Mouse (Mus musculus): Measurements from ENCODE around the gene 1110051M20Rik.
A peak's percentile ranks its signal among the peaks of the same experiment; 100 is the strongest.
"Not testable (repeated sequence)": the region's sequence is repeated elsewhere in the genome, so short reads cannot be mapped to it uniquely, and the experiment has no call there.

The 1110051M20Rik gene

DNA sequence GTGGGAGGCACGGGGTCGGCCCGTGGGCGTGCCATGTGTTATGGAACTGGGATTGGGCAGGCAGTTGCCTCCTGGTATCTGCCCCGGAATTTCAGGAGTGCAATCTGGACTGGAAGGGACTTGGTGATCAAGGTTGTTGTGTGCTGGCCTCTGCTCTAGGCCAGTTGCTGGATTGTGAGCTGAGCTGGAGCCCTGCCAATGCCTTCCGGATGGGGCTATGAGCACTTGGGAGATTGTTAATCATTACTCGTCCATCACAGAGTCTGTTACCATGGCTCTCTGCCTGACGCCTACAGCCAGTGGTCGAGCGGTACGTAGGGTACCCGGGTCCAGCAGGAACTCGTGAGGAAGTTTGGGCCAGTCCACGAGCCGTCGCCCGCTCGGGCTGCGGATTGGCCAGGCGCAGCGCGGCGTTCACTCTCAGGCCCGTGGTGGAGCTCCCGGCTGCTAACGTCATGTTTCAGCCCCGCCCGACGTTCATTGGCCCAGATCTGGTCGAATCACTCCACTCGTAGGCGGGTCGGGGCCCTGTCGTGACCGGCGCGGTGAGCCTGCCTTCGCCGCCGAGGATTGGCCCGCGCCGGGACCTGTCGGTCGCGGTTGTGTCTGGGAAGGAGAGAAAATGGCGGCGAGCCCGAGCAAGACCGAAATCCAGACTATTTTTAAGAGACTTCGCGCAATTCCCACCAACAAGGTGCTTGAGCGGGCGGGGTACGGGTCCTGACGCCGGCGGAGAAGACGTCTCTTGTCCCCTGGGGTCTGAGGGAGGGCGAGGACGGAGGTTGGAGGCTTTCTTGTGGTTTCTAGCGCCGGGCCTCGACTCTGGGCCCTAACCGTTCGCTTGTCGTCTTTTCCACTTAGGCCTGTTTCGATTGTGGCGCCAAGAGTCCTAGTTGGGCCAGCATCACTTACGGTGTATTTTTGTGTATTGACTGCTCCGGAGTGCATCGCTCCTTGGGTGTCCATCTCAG, 179.5 kb downstream of the 1110051M20Rik start, which contains the start of gene Arfgap2:
Gene Arfgap2 (plus strand): TSS at position 264 of the 971 bp plus-strand sequence.
- peak; percentile 65 for DNase-seq (ENCODE audit: extremely low read depth, low read depth, low spot score)

DNA sequence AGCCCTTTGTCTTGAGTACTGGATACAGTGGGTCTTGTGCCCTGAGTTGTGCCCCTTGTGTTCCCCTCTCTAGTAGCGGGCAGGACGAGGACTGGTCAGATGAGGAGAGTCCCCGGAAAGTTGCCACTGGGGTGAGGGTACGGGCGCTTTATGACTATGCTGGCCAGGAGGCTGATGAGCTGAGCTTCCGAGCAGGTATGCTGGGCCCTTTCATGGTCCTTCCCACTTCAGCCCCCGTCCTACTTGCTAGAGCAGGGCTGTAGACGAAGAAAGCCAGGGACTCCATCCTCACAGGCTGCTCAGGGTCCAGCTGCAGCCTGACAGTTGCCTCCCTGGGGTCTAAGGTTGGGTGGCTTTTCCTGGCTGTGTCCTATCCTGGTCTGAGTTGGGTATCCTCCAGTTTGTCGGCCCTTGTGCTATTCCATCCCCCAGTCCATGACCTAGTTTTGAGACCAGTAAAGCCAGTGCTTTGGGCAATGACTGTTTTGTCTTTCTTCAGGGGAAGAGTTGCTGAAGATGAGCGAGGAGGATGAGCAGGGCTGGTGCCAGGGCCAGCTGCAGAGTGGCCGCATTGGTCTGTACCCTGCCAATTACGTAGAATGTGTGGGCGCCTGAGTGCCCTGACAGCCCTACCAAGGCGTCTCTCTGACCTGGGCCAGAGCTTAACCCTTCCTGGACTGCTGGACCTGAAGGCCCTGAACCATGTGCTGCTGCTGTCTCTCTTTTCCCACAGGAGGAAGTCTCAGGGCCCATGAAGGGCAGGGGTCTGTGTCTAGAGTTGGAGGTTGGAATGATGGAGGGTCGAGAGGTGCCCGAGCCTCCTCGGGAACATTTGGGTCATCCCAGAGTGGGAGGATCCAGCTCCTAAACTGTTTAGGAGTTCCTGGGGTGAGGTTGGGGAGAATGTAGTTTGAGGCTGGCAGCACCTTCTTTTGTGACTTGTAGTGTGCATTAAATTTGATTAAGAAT, 180.5 kb downstream of the 1110051M20Rik start:
- no peak for DNase-seq (ENCODE audit: extremely low read depth, low read depth, low spot score)

DNA sequence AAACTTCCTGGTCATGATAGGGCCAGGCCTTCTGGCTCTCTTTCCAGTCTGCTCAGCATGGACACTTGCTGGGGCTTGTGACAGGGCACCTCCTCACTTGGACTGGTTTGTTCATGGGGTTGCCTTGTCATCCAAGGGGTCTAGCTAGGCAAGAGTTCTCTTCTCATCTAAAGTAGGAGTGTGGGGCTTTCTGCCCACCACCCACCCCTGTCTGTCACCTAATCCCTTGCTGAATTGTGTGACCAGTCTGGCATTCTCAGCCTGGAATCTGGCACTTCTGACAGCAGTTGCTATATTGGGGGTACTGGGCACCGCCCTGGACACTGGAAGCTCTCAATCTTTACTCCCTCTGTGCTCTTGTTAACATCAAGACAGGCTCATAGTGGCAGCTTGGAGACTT, 185.0 kb downstream of the 1110051M20Rik start:
- DNase-seq (ENCODE audit: extremely low read depth, low read depth, low spot score) = no peak

DNA sequence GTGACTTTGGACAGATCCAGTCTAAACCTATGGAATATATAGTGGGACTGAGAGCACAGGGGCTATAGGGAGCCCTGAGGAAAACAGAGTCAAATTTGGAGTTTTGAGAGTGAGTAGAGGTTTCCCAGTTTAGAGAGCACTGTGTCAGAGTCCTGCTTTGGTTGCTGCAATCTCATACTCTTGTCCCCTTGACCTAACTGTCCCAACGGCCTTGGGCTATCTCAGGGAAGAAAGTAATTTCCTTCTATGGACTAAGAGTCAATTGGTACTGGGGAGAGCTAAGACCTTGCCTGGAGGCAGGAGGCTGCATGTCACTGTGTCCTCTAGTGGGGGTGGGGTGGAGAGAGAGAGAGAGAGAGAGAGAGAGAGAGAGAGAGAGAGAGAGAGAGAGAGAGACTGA, 185.7 kb downstream of the 1110051M20Rik start:
- DNase-seq (ENCODE audit: extremely low read depth, low read depth, low spot score) = no peak

DNA sequence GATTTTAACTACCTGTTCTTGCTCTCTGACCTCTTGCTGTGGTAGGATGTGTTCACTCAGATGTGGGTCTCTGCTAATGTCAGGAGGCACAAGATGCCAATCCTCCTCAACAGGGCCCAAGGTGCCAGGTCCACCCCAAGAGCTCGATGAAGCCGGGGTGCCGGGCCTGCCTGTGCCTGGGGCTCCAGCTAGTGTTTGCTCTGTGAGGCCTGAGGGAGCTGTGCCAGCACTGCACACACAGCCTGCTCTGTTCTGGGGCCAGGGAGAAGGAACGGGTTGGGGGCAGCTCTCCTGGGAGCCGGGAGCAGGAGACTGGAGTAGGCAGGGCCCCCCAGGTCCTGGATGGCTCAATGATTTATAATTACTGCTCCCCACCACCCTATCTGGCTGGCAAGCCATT, 186.4 kb downstream of the 1110051M20Rik start:
- no peak for DNase-seq (ENCODE audit: extremely low read depth, low read depth, low spot score)

DNA sequence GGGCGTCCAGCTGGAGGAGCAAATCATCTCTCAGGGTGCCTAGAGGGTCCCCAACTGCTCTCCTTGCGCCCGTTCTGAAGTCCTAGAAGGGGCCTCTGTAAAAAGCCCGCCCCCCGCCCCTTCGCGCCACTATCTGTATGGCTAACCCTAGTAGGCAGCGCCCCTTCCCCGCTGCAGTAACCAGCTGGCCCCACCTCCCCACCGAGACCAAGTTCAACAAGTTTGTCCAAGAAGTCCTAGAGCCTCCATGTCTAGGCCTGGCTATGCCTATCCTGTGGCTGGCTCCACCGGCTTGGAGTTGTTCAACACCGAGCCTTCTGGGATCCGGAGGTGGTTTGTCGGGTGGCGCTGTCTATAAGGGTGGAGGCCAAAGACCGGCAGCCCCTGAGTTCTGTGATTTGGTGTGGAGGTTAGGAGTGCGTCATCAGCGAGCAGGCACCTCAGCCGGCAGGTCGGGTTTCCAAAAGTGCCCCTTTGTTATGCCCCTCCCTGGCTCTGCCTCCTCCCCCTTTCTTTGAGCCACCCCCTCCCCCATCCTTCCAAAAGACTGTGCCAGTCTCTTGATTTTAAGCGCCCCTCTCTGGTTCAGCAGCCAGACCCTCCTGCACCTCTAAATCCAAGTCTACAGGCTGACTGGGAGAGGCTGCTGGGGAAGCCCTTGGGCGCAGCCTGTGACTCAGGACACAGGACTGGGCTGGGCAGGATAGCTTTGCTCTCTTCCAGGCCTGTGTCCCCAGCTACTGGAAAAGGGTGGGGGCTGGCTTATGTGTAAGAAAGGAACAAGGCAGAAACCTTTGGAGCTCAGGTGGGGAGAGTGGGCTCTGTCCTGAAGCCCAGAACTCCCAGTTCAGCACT, 187.2 kb downstream of the 1110051M20Rik start:
- DNase-seq (ENCODE audit: extremely low read depth, low read depth, low spot score) = no peak

DNA sequence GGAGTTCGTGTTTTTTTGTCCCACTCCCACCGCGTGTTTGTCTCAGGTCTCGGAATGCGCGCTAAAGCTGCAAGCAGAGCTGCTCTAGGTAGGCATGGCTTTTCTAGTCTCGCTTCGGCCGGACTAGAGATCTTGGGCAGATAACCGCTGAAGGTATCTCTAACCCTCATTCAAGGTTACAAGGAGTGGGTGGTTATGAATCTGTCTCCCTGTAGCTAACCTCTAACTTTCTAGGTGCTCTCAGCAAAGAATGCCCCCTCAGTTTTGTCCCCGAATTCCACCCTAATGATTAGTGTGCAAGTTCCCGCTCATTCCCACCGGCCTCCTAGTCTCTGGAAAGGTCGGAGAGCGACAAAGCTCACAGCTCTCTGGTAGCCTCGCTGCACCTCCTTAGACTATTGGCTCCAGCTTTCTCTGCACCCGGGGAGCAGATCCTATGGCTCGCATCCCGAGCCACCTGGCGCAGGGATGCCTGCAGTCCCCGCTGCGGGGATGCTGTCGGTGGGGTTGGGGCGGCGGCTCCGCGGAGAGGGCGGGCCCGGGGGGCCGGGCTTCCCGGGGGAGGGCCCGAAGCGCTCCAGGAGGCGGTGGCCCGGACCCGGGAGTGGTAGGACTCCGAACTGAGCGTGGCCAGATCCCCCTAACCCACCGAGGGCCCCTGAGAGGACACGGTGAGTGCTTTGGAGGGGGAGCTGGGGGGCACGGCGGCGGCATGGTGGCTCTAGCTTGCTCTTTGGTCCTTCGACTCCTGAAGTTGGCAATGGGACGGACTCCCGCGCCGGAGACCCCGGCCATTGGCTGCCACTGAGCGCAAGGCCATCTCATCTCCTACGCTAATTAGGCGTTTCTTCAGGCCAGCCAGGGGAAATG, 188.0 kb downstream of the 1110051M20Rik start:
- DNase-seq (ENCODE audit: extremely low read depth, low read depth, low spot score) = no peak

DNA sequence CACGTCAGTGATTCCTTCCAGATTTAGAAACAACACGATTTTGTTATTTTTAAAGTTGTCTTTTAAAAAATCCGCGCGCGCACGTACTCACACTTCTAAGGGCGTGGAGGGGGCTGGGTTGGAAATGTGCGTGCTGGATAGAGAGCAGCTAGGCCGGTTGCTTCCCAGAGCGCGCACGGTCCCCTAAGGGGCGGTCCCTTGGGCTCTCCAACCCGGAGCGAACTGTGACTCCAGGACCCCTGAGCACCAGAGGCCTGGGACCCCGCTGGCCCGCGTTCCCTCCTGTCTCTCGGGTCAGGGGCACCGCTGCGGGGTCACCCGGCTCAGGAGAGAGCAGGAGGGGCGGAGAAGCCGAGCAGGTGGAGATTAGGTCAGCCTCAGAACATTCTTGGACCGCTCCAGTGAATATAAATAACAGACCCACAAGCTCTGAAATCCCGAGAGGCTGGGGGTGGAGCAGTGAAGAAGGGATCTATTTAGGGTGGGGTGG, 188.8 kb downstream of the 1110051M20Rik start, which contains the start of gene Pacsin3:
Gene Pacsin3 (plus strand): TSS at position 294 of the 490 bp plus-strand sequence.
- DNase-seq (ENCODE audit: extremely low read depth, low read depth, low spot score) = no peak

DNA sequence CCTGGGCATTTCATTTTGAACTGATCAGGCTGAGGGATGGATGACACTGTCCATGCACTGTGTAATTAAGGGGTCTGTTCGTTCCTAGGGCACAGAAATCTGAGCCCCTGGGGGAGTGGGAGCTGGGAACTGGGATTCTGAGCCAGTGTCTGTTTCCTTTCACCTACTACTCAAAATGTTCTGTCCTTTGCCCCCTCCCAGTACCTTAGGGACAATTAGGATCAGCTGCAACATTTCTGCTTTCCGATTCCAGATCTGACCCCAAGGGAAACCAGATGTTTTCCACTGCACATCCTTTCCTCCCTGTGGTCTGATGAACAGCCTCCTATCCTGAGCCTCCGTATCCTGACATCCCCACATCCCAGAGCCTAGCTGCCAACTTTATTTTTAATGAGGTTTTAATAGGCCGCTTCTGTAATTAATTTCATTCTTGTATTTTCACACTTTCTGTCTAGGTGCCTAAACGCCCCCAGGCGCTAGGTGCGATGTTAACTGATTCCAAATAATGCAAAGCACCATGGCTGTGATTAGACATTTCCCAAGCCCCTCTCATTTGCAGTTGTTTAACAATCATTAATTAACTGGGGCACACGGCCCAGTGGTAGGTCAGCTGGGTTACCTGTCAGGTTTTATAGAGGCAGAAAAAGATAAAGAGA, 189.7 kb downstream of the 1110051M20Rik start:
- no peak for DNase-seq (ENCODE audit: extremely low read depth, low read depth, low spot score)

DNA sequence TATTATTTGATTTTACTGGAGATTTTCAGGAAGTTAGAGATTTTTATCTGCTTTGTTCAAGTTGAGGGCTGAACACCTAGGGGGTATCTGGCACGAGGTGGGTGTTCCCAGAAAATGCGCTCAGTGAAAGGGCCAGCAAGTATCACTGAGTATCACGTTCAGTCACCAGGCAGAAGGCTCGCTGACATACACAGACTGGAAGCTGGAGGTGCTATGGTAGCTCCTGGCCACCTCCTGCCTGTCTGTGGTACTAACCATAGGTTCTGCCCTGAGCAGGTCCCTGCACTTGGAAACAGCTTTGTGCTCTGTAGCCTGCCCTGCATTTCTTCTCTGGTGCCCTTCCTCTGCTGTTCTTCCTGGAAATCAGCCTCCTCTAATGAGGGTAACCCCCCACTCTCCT, 192.0 kb downstream of the 1110051M20Rik start:
- no peak for DNase-seq (ENCODE audit: extremely low read depth, low read depth, low spot score)

DNA sequence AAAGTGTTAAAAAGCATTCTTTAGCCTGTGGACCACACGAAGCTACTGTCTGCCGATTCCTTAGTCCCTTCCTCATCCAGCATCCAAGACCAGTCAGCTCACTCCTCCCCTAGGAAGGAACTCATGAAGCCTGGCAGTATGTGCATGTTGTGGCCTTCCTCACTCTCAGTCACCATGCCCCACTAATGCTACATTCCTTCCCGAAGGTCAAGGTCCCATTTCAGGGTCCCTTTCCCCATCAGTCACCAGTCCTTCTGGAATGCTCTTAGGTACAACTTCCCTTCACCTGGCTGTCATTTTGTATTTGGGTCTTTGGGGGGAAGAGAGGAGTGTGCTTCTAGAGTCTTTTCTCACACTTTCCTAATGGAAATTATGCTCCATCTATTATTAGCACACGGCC, 192.5 kb downstream of the 1110051M20Rik start:
- no peak for DNase-seq (ENCODE audit: extremely low read depth, low read depth, low spot score)

DNA sequence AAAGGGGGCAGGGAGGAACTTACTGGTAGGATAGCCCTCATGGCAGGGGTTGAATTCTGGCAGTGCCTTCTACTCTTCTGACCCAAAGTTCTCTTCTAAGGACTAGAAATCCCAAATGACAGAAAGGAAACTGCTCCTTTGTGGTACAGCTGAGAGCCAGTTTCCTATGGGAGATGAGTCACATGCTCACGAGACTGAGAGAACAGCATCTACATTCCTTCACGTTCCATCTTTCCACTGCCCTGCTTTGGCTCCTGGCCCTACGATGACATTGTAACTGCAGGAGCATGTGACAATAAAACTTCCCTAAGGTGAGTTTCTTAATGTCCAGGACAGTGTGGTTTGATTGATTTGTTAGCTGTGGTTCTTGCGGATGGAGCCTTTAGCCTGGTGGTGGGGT, 196.1 kb downstream of the 1110051M20Rik start:
- no peak for DNase-seq (ENCODE audit: extremely low read depth, low read depth, low spot score)

DNA sequence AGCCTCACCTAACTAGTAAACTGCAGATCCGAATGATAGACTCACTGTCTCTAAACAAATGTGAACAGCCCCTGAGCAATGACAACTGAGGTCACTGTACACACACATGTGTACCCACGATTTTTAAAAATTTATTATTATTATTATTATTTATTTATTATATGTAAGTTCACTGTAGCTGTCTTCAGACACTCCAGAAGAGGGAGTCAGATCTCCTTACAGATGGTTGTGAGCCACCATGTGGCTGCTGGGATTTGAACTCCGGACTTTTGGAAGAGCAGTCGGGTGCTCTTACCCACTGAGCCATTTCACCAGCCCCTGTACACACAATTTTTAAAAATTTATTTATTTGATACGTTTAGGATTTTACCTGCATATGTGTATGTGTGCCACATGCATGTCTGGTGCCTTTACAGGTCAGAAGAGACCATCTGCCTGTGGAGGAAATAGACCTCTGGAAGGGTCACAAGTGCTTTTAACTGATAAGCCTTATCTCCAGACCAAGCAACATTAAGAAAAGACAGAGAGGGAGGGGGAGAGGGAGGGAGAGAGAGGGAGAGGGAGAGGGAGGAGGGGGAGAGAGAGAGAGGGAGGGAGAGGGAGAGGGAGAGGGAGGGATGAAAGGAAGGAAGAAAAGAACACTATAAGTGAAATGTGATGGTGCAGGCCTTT, 199.8 kb downstream of the 1110051M20Rik start:
- no peak for DNase-seq (ENCODE audit: extremely low read depth, low read depth, low spot score)

DNA sequence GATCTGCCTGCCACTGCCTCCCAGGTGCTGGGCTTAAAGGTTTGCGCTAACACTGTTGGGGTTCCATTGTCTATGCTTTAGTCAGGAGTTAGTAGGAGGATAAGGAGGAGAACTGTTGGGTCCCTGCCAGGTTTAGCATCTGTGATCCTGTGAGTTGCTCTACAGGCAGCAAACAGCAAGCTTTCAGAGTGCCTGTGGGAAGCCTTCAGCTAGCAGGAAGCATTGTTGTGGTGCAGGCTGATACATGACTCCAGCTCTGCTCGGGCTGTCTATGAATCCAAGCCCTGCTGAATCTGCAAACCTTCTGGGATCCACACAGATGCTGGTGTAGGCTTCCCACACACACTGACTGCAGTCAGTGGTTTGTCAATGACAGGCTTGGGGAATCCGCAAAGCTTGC, 201.1 kb downstream of the 1110051M20Rik start:
- DNase-seq (ENCODE audit: extremely low read depth, low read depth, low spot score) = no peak

DNA sequence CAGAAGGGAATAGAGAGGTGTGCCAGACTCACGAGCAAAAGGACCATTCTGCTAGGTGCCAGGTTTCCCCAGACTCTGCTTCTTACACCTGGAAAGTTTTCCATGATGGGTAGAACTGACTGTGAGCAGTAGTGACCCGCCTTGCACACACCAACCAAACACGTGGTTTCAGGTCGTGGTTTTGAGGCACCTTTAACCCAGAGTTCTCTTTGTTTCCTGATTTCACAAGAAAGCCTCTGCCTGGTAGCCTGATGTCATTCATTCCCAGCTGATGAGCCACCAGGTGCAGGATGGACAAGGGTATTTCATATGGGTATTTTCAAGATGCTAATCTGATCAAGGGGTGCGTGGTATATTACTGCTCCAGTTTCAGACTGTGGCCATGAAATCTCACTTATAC, 202.0 kb downstream of the 1110051M20Rik start:
- DNase-seq (ENCODE audit: extremely low read depth, low read depth, low spot score) = no peak

DNA sequence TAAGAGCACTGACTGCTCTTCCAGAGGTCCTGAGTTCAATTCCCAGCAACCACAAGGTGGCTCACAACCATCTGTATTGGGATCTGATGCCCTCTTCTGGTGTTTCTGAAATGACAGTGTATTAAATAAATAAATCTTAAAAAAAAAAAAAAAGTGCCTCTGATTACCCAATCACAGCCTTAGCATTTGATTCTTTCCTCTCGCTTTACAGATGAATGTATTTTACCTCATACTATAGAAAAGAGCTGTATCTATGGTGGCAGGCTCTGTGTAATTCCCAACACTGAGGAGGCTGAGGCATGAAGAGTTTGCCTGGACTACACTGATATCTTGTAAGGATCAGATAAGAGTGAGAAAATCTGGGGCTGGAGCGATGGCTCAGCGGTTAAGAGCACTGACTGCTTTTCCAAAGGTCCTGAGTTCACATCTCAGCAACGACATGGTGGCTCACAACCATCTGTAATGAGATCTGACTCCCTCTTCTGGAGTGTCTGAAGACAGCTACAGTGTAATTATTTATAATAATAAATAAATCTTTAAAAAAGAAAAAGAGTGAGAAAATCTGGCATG, 206.9 kb downstream of the 1110051M20Rik start:
- not testable (repeated sequence) for DNase-seq (ENCODE audit: extremely low read depth, low read depth, low spot score)

DNA sequence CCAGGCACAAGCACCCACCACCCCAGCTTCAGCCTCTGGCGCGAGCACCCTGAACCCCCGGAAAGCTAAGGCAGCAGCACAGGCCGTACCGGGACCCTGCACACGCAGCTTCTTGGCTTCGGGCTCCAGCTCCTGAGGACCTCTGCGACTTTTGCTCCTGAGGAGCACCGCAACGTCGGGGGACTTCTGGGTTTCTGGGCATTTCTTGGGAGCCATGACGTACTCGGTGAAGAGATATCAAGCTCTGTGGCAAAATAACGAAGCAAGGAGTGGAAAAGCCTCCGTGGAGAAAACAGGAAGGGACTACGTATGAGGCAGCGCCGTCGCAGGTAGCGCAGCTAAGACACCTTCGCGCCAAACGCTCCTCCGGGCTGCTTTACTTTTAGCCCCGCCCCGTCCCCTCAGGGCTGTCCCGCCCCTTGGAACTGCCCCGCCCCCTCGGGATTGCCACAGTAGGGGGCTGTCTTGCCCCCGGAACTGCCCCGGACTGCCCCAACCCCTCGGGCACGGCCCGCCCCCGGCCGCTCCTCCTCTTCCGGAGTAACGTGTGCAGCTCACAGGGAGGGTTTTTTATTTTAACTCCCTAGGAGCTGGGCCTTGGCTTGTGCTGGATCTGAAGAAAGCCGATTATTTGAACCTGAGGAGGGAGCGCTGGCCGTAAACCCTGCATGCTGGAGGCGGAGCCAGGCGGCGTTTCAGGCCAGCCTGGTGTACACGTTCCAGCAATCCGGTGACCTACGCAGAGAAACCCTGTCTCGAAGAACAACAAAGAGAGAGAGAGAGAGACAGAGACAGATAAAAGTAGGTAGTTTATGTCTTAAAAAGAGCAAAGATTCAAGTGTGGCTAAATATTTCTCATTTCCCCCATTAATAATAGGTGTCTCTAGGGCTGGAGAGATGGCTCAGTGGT, 207.6 kb downstream of the 1110051M20Rik start, which contains the start of gene Ddb2:
Gene Ddb2 (minus strand): TSS at position 382 of the 910 bp plus-strand sequence.
- peak; percentile 68 for DNase-seq (ENCODE audit: extremely low read depth, low read depth, low spot score)

Data from fat pad, adult 2 months (tissue).